Mouse (Mus musculus) spleen, adult 2 months (tissue): ENCODE results near the gene Dhx33.

Experiments used
- CTCF ChIP-seq: fragments of 200-500 bp; IDR thresholded peaks from 2 replicates; pipeline ENCODE4 v1.5.1; 2011; ENCODE audit warnings: mild to moderate bottlenecking, inconsistent platforms; ENCODE audit not compliant: insufficient read depth, insufficient read length, insufficient replicate concordance; ENCODE audit errors: extremely low read depth
- POLR2A ChIP-seq: fragments of 200-500 bp; IDR thresholded peaks from 2 replicates; pipeline ENCODE4 v1.6.1; 2011; ENCODE audit warnings: low read depth, low read length, inconsistent platforms

GRCm38 (mm10) chr11:70943651-70944050 lies 60.6 kb downstream of the Dhx33 start:
- TF ChIP-seq CTCF (no peak), POLR2A (no peak)
